Mouse (Mus musculus) liver, adult (tissue): ENCODE data around the gene Hist1h4d.
"Not testable (repeated sequence)": the region's sequence is repeated elsewhere in the genome, so short reads cannot be mapped to it uniquely, and the experiment has no call there.

Source experiments
- GATA4 ChIP-seq: IDR thresholded peaks from 2 replicates; pipeline ENCODE4 v1.6.1; 2014; ENCODE audit warnings: mild to moderate bottlenecking, low read length; ENCODE audit not compliant: insufficient replicate concordance

Hist1h4d gene

GRCm38 (mm10) chr13:23621532-23622174 is 40.3 kb downstream of the Hist1h4d start:
- TF ChIP-seq GATA4: no peak; the same call in 1 of the 2 replicates

- not testable (repeated sequence) for TF ChIP-seq GATA4
Measured at GRCm38 (mm10) chr13:23622175-23622671, 40.8 kb downstream of the Hist1h4d start, which contains the start of gene Hist1h1e. Hist1h1e (minus strand) TSS chr13:23622558.

- no peak for TF ChIP-seq GATA4
Measured at GRCm38 (mm10) chr13:23622861-23623450, 41.6 kb downstream of the Hist1h4d start.

- no peak for TF ChIP-seq GATA4
Measured at GRCm38 (mm10) chr13:23630653-23631052, 49.3 kb downstream of the Hist1h4d start.
